Mouse (Mus musculus) WW6 (cell line): ENCODE results near the gene Pde8b.

Experiments used
- DNase-seq: peaks from one replicate; pipeline ENCODE4 v3.0.0-alpha.2; 2013; ENCODE audit warnings: low read depth, low spot score

Pde8b gene

GRCm38 (mm10) chr13:95020216-95020615, 229.9 kb downstream of the Pde8b start:
- DNase-seq: no peak

DNA sequence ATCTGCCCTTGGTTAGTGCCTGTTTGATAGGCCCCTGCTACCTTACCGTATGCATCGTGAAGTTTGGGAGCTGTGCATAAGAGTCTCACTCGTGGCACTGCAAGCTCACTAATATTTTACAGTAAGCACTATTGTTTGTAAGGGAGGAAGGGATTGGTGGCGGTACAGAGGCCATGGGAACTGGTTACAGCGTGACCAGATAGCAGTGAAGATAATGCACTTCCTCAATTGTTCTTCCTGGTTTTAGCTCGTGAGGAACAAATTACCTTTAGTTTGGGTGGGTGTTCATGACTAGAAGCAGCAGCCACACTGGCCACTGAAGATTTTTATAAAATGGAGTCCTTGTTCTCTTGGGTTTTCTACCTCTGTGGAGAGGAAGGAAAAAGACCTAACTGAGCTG, 230.8 kb downstream of the Pde8b start:
- DNase-seq: no peak

DNA sequence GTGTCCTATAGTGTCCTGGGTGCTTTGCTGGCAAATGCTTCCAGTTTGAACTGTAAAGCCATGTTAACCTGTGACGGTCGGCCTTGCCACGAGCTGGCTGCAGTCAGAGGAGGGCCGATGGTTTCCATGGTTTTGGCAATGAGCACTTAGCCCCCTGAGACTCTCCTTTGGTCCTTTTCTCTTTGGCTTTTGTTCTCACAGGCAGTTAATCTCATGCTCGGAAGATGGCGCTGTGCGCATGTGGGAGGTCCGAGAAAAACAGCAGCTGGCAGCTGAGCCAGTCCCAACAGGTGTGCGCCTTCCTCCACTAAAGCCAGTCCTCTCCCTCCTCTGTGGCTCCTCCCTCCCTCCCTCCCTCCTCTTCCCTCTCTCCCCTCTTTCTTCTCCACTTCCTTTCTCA, 232.2 kb downstream of the Pde8b start:
- DNase-seq: peak; percentile 40

DNA sequence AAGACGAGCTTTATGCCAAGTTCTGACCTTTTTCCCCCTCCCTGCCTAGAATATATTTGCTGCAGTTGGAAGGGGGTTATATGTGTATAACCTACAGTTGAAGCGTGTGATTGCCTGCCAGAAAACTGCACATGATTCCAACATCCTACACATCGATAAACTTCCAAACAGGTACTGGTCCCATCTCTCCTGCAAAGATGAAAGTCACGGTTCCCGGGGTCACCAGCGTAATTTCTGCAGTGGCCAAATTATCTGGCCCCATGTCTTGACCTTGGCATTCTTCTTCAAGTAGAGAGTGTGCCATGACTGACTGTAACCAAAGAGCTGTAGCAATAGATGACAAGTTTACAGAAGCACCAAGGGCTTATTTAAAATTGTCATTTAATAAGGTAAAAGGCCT, 232.9 kb downstream of the Pde8b start:
- DNase-seq: no peak

- DNase-seq: no peak
Measured at GRCm38 (mm10) chr13:95011546-95012257, 238.4 kb downstream of the Pde8b start.

- no peak for DNase-seq
Measured at GRCm38 (mm10) chr13:95009261-95009660, 240.9 kb downstream of the Pde8b start.

DNA sequence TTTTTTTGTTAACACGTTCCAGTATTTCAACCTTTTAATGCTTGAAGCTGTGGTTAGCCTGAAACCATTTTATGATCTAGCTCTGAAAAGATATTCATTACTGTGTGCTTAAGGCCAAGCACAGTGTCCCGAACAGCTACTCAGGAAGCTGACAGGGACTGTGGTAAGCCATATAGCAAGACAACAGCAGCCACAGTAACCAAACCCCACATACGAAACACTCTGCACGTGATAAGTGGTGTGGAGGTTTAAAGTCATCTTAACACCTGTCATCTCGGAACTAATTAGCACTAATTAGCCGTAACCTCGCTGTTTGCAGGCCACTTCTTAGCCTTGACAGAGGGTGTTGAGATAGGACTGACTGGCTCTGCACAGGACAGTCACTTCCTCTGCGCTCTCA, 242.9 kb downstream of the Pde8b start:
- no peak for DNase-seq

DNA sequence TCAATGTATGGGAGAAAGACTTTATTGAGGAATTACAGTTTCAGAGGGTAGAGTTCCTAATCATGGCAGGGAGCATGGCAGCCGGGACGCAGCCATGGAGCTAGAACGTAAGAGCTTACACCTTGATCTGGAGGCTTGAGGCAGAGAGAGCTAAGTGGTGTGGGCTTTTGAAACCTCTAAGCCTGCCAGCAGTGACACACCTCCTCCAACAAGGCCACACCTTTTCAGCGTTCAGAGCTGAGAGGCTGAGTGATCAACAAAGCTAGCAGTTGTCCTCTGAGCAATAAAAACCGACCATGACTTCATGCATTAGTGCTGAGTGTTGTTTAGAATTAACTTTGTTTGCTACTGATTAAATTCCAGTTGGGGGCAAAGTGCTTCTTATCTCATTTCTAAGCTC, 259.6 kb downstream of the Pde8b start:
- no peak for DNase-seq

DNA sequence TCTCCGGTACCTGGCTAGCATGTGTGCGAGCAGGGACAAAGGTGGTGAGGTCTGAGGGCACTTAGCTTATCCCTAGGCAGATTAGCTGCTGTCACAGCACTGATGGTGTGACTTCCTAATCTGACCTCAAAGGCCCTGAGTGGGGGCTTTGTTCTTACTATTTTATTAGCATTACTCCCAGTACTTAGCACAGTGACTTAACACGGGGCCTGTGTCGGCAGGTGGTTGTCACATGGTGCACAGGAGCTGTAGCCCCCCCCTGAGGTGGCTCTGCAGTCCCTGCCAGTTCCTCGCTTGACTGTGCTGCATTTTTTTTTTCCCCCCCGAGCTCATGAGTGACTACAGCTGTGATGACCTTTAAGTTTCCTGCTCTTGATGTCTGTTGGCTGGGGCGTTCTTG, 271.1 kb downstream of the Pde8b start:
- no peak for DNase-seq

- DNase-seq: peak; percentile 84
Measured at GRCm38 (mm10) chr13:94976219-94977186, 273.6 kb downstream of the Pde8b start, which contains the start of gene Wdr41. Gene Wdr41 (plus strand): TSS chr13:94976344.

DNA sequence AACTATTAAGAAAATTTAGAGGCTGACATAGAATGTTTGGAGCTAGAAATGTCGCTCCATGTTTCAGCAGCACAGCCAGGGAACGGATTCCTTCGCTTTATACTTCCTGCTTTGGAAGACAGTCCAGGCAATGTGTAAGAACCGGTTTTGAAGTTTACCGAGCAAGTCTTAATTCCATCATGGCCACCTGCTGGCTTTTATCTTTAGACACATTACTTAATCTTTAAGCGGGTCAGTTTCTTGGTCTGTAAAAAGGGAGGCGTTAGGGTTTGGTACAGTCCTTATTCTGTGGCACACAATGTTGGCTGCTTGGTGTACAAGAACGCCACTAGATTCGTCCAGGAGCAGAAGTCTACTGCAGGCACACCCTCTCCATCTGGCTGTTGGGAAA, 274.3 kb downstream of the Pde8b start:
- no peak for DNase-seq
